Mouse (Mus musculus) left cerebral cortex, postnatal 36 days (tissue): ENCODE data around the gene Vegfb. TPM values are rescaled to one million over a fixed set of nuclear protein-coding genes. Genes with fewer than 3 reads are reported as not detected.

Experiments
- DNase-seq, 2 experiments: peaks; one replicate each; pipeline ENCODE4 v3.0.0; 2021 to 2022; ENCODE audit warnings: low spot score in 2 of 2, mixed read lengths in 1 of 2
- intact Hi-C: fragments of 180-260 bp; cut with DNase I; formaldehyde crosslinking; loops from one replicate; pipeline ENCODE4 v1.15.1; 2025
- total RNA-seq, 2 experiments: library from RNA; stranded (reverse); gene quantifications; 2 replicates each; pipeline ENCODE4 v1.2.3; 2021

The Vegfb gene
- 100 to 1,000 TPM in 1 of 2 experiments, 10 to 100 TPM in 1; 88.0 to 104 TPM for total RNA-seq

DNA sequence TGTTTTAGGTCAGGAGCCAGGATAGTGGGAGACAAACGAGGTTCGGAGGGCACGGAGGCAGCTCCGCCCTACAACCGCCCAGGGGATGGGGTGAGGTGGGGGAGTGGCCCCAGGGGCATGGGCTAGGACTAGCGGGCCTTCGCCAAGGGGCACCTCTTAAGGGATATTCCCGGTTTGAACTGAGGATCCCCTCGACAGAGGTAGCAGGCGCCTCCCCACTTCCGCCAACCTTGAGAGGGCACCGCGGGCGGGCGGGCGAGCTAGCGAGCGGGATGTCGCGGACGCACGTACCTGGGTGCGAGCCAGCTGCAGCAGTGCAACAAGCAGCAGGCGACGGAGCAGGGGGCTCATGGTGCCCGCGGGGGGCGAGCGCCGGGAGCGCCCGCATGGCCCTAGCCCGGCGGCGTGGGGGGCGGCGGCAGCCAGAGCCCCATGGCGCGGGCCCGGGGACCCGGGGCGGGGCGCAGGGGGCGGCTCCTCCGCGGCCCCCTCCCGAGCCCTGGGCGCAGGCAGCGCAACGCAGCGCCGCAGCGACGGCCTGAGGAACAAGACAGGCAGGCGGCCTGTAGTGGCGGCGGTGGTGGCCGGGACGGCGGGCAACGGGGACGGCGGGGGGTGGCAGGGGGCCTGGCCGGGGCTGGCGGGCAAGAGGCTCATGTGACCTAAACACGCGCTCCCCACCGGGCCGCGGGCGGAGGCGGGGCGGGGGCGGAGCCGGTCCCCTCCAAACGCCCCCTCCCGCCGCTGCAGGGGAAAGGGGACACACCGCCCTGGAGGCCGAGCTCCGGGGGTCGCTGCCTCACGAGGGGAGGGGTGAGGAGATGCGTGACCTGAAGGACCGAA, at the start of gene Vegfb:
TSS of gene Vegfb (minus strand) at position 591 of the 843 bp plus-strand sequence.
- DNase-seq, result peak; percentile 66 to 78
- intact Hi-C loops, result no loop called here

DNA sequence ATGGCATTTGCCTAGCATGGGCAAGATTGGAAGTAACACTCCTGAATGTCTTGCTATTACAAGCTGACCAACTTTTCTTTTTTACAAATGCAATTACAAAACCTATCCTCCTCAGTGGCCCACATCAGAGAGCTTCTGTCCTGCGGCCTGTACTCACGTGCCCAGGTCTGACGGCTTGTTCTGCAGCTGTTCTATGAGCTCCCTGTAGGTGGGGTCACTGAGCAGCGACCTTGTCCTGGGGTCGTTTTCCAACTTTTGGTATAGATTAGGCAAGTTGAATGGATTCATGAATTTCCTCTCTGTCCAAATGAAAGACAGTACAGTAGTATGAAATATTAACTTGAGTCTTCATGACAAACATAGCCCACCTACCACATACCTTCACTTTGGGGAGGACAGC, 46.6 kb upstream of the Vegfb start:
- DNase-seq, result no peak
- intact Hi-C loops, result no loop called here

DNA sequence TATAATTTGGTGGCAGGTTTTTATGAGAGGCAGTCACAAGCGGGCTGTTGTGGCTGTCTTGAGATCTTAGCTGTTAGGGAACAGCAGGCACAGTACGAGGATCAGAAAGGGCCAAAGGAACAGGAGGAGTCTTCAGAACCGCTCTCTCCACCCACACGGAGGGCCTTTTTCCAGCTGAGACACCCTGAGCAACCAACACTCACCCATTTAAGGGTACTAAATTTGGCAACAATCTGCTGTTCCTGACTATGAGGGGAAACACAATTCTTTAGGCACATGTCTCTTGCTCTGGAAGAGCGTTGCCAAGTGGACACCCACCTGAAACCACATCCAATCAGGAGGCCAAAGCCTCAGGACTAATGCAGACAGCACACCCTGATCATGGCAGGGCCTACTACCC, 42.1 kb upstream of the Vegfb start:
- intact Hi-C loops, result loop anchor here (10.0 kb wide), 1 partner anchor 105 kb away; the partner anchor contains the start of genes Catsperz and Esrra
- peak; percentile 70 to 72 for DNase-seq

DNA sequence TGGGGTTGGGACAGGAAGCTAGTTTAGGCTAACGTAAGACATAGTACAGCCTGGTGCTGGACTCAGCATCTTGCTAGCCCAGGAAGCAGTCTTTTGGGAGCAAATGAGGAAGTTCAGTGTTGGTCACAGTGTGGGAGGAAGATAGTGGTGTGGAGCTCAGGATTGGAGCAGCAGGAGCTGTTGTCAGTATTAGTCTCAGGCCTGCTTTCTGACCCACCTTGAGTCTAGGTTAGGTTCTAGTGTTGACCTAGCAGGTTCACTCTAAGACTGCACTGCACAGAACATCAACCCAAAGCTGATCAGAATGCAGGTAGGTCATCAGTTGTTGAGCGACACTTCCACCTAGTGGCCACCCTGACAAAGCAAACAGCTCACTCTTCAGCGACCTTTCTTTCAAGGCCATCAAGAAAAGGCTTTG, 32.8 kb upstream of the Vegfb start:
- no peak for DNase-seq
- intact Hi-C loops, result loop anchor here (10.0 kb wide), 1 partner anchor 95 kb away; the partner anchor contains the start of genes Catsperz and Esrra

DNA sequence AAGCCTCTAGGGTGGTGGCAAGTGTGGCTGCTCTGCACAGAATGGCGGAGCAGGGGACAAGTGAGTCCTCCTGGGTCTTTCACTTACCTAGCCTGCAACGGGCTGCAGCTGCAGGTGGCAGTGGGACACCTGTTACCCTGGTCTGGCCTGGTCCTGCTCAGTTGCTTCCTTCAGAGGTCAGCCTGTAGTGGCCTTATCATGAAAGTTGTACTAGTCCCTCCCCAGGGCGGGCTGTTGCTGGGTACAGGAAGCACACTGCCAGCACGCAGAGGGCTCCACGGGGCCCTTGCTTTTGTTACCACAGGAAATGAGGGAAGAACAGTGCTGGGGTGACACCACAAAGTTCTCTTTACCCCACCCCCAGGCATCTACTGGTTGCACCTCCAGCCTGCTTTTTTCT, 31.7 kb upstream of the Vegfb start, which contains the start of gene Fermt3:
TSS of gene Fermt3 (minus strand) at position 279 of the 400 bp plus-strand sequence.
- no peak for DNase-seq
- intact Hi-C loops, result no loop called here

DNA sequence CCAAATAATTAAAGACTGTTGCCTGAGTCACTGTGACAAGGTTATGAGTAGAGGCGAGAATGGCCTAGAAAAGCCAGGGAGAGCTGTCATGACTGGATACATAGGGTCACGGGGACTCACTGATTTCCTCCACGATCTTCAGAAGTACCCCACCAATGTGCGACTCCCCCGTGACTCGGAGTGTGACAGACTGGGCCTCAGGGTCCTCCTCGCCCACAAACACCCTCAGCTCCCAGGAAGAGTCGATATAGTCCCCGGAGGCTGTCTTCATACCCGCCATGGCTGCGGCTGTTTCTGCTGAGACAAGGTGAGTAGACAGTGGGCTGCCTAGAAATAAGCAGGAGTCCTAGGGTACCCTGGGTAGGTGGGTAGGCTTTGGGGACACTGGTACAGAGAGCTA, 31.1 kb upstream of the Vegfb start:
- DNase-seq, result no peak
- intact Hi-C loops, result no loop called here

DNA sequence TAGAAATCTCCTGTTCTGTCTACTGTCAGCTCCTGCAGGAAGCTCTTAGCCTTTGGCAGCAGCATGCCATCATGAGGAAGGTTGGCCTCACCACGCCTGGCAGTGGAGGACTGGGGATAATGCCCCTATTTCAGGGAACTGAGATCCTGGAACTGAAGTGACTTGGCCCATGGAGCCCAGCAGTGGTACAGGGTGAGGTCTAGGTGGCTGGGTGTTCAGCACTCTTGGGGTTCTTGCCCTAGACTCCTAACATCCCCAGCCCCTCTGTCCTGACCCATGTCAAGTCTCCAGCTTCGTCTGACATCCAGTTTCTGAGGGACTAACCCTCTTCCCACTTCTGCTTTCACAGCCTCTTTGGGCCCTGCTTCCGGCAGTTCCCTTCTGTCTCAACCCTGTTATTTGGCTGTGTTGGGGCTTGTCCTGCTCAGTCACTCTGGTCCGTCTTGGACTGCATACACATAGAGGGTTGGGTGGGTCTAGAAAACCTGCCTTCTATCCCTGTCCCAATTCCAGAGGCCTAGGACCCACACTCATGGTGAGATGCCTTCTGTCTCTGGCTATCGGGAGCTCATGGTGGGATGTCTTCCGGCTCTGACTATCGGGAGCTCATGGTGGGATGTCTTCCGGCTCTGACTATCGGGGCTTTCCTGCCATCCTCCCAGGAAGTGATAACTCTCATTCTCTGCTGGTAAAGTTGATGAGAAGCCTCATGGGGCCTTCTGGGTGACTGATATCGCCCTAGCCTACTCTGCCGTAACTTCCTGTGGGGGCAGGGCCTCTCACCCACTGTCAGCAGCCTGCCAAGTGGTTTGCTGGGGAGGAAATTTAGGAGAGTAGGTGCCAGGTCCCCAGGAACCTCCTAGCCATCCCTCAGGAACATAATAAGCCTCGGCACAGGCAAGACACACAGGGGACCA, 30.3 kb upstream of the Vegfb start:
- DNase-seq, result no peak
- intact Hi-C loops, result no loop called here

DNA sequence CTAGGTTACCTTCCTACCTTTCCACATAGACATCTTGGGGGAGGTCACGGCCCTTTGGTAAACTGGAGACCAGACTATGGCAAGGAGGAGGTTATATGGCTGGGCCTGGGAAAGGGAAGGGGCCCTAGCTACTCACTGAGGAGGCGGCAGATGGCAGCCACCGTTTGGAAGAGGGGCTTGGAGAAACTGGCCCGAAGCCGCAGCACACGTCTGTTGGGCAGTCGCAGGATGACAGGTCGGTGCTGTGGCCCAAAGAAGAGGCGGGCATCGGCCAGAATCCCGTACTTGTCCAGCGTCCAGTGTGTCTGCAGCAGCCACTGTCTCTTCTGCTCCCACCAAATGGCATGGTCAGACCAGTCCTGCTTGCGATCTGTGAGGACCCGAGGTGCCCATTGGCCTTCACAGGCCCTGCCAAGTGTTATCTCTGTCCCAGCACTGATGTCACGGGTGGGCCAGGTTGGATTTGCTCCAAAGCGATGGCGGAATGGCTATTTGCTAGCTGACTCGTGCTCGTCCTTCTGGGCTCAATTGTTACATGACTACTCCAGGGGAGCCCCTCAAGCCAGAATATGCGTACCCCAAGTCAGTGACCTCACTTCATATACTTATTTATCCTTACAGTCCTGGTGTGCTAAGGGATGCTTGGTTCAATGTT, 27.2 kb upstream of the Vegfb start:
- intact Hi-C loops, result no loop called here
- DNase-seq, result no peak

DNA sequence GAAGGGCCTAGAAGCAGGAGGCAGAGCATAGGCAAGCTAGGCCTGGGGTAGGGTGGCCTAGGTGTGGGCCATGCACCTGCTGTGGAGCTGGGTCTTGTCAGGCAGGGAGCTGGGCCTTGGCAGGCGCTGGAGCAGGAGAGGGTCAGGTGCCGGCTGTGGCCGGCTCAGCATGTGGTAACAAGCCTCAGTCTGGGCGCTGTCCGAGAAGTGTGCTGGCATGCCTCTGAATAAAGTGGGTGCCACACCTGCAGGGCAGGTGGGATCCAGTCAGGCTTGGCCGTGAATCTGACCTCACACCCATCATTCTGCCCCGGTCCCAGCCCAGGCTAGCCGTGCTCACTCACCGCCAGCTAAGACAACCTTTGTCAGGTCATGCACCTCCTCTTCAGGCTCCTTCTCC, 26.5 kb upstream of the Vegfb start:
- intact Hi-C loops, result no loop called here
- no peak for DNase-seq

DNA sequence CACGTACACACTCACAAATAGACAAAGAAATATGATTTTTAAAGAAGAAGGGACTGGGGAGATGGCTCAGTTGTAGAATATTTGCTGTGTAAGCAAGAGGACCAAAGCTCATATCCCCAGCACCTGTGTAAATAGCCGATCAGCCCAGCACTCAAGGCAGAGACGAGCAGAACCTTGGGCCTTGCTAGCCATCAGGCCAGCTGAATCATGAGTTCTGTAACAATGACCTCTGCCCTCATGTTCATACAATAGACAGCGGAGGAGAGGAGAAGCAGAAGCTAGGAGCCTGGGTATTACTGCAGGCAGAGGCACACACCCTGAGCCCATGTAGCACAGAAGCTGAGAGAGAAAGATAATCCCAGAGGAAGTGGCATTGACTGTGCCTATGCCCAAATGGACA, 25.0 kb upstream of the Vegfb start:
- DNase-seq, result no peak
- intact Hi-C loops, result no loop called here

DNA sequence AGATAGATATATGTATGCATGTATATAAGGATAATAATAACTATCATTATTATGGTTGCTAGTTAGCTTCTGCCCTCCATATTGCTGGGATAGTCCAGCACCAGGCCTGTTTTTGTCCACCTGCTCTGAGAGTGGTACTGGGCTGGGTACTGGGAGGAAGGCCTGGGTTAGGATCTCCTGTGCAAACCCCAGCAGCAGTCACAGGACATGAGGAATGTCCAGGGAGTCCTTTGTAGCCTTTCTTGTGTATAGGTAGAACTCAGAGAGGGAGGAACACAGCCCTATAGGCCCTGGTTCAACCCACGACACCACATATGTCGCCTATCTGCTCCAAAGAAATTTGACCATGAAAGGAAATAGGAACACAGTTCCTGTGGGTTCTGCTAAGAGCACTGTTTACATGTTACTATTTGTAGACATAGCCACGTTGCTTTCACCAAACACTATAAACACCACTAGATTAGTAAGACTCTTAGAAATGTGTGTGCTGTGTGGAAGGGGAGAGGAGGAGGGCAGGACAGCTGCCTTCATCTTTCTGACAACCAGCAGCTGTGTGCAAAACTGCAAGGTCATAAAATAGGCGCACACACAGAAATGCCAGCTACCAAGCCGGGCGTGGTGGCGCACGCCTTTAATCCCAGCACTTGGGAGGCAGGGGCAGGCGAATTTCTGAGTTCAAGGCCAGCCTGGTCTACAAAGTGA, 19.6 kb upstream of the Vegfb start:
- no peak for DNase-seq
- intact Hi-C loops, result no loop called here

DNA sequence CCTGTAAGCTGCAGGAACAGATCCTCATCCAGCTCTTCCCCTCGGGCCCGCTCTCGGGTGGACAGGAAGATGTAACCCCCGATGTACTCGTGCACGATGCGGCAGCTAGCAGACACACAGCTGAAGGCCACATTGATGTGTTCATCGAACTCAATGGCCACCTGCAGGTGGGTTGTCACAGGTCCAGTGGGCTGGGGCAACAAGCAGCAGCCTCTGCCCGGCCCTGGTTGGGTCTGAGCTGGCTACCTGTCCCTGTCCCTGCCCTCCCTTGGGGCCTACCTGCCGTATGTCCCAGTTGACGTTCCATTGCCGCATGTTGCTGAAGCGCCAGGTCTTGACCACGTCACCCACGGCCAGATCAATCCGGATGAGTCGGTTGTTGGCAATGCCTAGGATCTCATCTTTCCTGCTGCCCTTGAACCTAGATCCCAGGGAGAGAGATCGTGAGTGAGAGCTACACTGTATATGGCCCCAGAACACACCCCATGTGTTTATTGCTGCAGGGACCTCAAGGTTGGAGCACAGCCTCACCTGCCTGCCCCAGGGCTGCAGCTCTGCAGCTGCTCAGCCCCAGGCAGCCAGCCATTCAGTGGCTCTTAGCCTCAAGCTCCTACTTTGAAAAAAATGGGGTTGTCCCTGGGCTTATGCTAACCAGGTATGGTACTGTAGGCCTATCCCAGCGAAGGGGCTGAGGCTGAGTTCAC, 12.1 kb upstream of the Vegfb start:
- intact Hi-C loops, result no loop called here

DNA sequence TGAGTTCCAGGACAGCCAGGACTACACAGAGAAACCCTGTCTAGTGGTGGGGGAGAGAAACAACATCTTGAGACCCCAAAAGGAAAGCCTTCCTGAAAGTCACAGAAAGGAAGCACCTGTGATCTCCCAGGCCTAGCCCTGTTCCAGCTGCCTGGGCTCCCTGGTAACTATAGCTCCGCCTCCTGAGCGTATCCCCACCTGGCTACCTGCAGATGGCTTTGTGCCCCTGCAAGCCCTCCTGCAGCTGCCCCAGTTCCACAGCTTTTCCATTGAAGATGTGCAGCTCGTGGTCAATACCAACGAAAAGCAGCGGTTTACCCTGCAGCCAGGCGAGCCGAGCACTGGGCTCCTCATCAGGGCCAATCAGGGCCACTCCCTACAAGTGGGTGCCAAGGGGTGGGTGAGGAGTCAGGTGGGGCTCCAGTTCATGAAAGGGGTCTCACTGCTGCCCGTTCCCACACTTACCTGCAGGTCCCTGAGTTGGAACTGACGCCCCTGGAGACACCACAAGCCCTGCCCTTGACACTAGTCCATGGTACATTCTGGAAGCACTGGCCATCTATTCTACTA, 10.4 kb upstream of the Vegfb start:
- intact Hi-C loops, result no loop called here
- DNase-seq, result no peak

More for the DNA sequence above, 12.1 kb upstream of the Vegfb start:
- no peak for DNase-seq

DNA sequence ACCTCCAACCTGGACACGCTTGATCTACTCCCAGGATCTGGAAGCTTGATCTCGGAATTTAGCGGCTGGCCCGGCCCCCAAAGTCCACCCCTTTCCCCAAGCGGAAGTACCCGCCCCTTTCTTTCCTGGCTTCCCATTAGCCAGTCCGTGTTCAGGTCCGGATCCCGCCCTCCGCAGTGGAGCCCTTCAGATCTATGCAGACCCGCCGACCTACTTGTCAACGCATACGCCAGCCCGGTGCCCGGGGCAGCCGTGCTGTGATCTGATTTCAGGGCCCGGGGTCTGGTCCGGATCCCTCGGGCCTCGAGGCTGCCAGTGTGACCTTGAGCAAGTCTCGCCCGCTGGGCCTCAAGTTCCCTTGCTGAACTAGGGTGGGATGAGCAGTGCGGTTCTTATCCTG, 8.6 kb upstream of the Vegfb start, which contains the start of the genes Nudt22 and Trpt1:
TSS of gene Nudt22 (minus strand) at position 112 of the 400 bp plus-strand sequence.
TSS of gene Trpt1 (plus strand) at position 126 of the 400 bp plus-strand sequence.
- DNase-seq, result peak; percentile 84 to 85
- intact Hi-C loops, result no loop called here

DNA sequence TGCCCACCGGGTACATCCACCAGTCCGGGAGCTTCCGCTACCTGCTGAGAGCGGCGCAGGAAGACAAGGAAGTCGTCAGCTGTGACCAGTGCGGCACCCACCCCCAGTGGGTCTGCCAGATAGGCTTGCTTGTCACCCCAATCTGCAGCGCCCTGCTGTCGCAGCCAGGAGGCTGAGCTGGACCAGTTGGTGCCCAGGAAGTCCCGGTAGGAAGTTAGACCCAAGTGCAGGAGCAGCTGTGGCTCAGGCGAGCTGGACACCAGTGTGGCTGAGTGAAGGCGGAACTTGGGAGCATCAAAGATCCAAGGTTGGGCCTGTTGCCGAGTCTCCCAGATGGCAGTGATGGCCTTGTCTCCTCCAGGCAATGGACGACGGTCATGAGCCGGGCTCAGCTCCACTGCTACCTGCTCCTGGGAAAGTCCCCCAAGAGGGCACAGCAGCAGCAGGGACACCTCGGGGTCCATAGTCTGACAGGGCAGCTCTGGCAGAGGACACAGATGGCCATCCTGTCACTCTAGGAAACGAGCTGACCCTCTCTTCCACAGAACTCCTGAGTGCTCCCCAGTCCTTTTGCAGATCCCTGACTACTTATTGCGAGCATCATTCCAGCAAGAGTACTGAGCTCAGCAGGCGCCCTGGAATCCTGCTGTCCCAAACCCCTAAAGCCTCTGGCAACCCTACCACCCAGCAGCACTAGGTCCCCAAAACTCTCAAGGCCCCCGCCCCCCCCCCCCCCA, 8.0 kb upstream of the Vegfb start:
- intact Hi-C loops, result no loop called here
- DNase-seq, result no peak

DNA sequence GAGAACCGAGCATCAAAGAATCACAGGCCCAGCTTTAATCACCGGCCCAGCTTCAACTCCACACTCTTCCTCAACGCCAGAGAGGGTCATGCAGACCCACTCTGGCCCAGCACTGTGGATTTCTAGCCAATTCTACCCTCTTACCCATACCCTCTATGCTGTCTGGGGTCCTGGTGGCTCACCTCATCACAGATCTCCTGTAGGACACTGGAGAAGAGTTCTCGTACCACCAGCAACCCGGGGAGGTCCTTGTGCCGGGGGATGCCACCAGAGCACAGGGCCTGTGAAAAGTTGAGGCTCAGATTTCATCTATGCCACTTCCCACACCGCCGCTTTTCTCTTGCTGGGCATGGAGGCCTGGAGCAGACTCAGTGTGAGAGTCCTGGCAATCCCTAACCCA, 7.0 kb upstream of the Vegfb start:
- no peak for DNase-seq
- intact Hi-C loops, result no loop called here

DNA sequence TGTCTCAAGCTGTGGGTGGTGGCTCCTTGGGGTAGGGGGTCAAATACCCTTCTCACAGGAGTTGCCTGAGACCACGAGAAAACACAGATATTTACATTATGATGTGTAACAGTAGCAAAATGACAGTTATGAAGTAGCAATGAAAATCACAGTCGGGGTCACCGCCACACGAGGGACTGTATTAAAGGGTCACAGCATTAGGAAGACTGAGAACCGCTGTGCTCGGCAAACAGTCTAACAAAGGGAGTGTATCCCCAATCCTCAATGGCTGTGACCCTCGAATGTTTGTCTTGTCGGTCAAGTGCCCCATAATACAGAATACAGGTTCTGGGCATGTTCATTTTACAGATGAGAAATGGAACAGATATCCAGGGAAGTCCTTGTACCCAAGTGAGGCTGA, 6.6 kb upstream of the Vegfb start:
- intact Hi-C loops, result no loop called here
- DNase-seq, result no peak
